Mouse (Mus musculus) stomach, postnatal 0 days (tissue): ENCODE results near the gene Arl6ip4. TPM values are rescaled to one million over a fixed set of nuclear protein-coding genes. Genes with fewer than 3 reads are reported as not detected.

Experiments used
- ATAC-seq: fragments of 200-750 bp; cut with Nextera tagmentation; 2 replicates; pipeline ENCODE4 v1.8.0; 2017; ENCODE audit not compliant: low FRiP score, low TSS enrichment
- DNase-seq: peaks from one replicate; pipeline ENCODE4 v3.0.0-alpha.2; 2016; ENCODE audit warnings: low spot score
- H3K27ac ChIP-seq: fragments of 300-500 bp; sonication (generic); replicated peaks from 2 replicates; pipeline ENCODE4 v1.5.1; 2014; ENCODE audit warnings: mild to moderate bottlenecking, control low read depth
- H3K27me3 ChIP-seq: fragments of 300-500 bp; sonication (generic); 2 replicates; pipeline ENCODE4 v1.6.1; 2014; ENCODE audit warnings: low read length; ENCODE audit not compliant: control insufficient read depth, insufficient read depth
- H3K36me3 ChIP-seq: fragments of 300-500 bp; sonication (generic); 2 replicates; pipeline ENCODE4 v1.6.1; 2014; ENCODE audit warnings: low read length, mixed read lengths; ENCODE audit not compliant: control insufficient read depth, insufficient read depth
- H3K4me1 ChIP-seq: fragments of 300-500 bp; sonication (generic); replicated peaks from 2 replicates; pipeline ENCODE4 v1.6.1; 2014; ENCODE audit warnings: antibody characterized with exemption; ENCODE audit not compliant: control insufficient read depth, insufficient read depth
- H3K4me2 ChIP-seq: fragments of 300-500 bp; sonication (generic); replicated peaks from 2 replicates; pipeline ENCODE4 v1.6.1; 2014; ENCODE audit warnings: low read depth, mild to moderate bottlenecking, control low read depth, moderate library complexity
- H3K4me3 ChIP-seq: fragments of 300-500 bp; sonication (generic); 2 replicates; pipeline ENCODE4 v1.5.1; 2014; ENCODE audit warnings: low read depth, low read length, control low read depth
- H3K9ac ChIP-seq: fragments of 300-500 bp; sonication (generic); 2 replicates; pipeline ENCODE4 v1.6.1; 2014; ENCODE audit warnings: mild to moderate bottlenecking, low read length, control low read depth, mixed read lengths
- H3K9me3 ChIP-seq: fragments of 300-500 bp; sonication (generic); 2 replicates; pipeline ENCODE4 v1.6.1; 2016; ENCODE audit warnings: low read length; ENCODE audit not compliant: control insufficient read depth
- CTCF ChIP-seq: IDR thresholded peaks from 2 replicates; pipeline ENCODE4 v1.5.1; 2016; ENCODE audit warnings: antibody characterized with exemption, low read depth, mild to moderate bottlenecking, moderate library complexity
- EP300 ChIP-seq: optimal IDR thresholded peaks from 2 replicates; pipeline ENCODE3; 2016; ENCODE audit warnings: antibody characterized with exemption
- WGBS: fragments of 180-500 bp; shearing (Covaris S2); extraction: QIAGEN DNeasy Blood & Tissue Kit; methylation state at CpG from one replicate; pipeline ENCODE4 v1.1.7; 2014; 5-methylcytosine and 5-hydroxymethylcytosine counted together
- polyA plus RNA-seq: library from polyadenylated mRNA; unstranded; fragments of >200 nt; fragmentation: Nextera tagmentation; extraction: Ambion mirVana; gene quantifications from 2 replicates; pipeline ENCODE4 v1.2.1, GENCODE M21; 2015

Gene Arl6ip4
- polyA plus RNA-seq, 1 experiment from 2014 or later, result 77.1 TPM

- H3K27me3 ChIP-seq, result no peaks in the 10 kb centered on the region
- peaks cover 4% of the 10 kb centered on the region; the same call in 1 of the 2 replicates for H3K4me1 ChIP-seq
- no peak overlapping the region for H3K4me3 ChIP-seq
- DNase-seq (peak; percentile 43), ATAC-seq (0 out of 2 replicates have a peak, but pooled peaks have one; percentile 19)
- H3K4me2 ChIP-seq, result no peak overlapping the region
- WGBS, result 86% methylated on average over 17 of the region's 17 CpGs
- TF ChIP-seq CTCF, result no peak
- H3K9me3 ChIP-seq, result no peaks in the 10 kb centered on the region
- H3K36me3 ChIP-seq, result no peaks in the 10 kb centered on the region
- H3K9ac ChIP-seq, result peak overlapping the region; percentile 23; the same call in 1 of the 2 replicates
- peak overlapping the region; percentile 65; the same call in 1 of the 2 replicates for H3K27ac ChIP-seq
Observed at GRCm38 (mm10) chr5:124082941-124083688, 32.8 kb upstream of the Arl6ip4 start.

DNA sequence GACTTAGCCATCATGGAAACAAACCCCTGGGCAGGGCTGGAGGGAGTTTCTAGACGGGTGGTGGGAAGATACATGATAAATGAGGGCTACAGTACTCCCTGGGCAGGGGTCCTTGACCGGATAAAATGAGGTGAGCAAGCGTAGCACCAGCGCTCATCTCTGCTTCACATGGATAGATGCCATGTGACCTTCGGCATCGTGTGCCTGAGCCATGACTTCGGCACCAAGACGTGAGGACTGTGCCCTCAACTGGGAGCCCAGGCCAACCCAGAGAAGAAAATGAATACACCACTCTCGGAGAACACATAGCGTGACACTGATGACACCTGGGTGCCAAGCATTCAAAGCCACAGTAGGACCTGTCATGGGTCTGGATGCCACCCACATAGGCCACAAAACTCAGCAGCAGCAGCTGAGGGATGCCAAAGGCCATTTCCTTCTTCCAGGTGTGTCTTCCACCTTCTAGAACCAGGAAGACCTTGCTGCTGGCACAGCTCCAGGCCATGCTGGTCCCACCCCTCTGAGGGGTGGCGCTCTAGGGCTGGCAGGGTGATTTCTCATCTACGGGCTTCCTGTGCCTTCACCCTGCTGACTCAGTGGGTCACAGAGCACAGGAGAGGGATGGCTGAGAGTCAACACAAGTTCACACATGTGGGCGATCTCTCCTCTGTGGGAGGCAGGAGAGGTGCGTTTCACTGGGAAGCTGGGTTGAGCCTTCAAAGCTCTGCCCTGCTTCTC is 31.9 kb upstream of the Arl6ip4 start:
- Histone ChIP-seq H3K9me3 (no peaks in the 10 kb centered on the region), H3K4me3 (no peak overlapping the region), H3K27ac (peak overlapping the region; percentile 83), H3K9ac (peak overlapping the region; percentile 23; the same call in 1 of the 2 replicates), H3K4me1 (peaks cover 4% of the 10 kb centered on the region; the same call in 1 of the 2 replicates), H3K4me2 (no peak overlapping the region), H3K36me3 (no peaks in the 10 kb centered on the region), H3K27me3 (no peaks in the 10 kb centered on the region)
- ATAC-seq, result peak; percentile 82
- TF ChIP-seq EP300, result no peak
- 0 out of 2 replicates have a peak, but pooled peaks have one; percentile 21 for TF ChIP-seq CTCF
- WGBS, result 82% methylated on average over 14 of the region's 14 CpGs
- DNase-seq, result peak; percentile 92

DNA sequence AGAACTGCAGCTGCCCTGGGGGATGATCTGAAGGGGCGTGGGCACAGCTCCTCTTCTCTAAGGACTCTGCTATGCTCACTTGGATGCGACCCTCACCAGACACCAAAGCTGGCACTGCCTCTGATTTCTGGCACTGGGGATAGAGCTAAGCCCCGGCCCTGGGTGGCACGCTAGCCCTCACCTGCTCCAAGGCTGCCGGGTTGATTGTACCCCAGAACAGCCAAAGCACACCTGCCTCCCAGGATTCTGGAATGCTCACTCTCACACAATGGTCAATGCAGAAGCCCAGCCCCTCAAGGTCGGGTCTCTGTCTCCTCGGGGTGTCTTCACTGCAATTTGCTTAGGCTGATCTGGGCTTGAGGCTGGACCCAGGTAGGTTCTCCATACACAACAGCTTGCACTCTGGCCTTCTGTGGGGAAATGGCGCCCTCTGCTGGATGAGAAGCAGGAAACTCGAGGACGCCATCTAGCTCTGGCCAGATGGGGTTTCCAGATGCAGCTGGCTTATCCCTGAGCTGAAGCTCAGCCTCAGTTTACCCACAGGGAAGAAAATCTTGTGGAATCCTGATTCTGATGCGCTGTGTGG is 31.2 kb upstream of the Arl6ip4 start:
- peak; percentile 88 for DNase-seq
- H3K4me1 ChIP-seq, result no peaks in the 10 kb centered on the region
- H3K4me3 ChIP-seq, result no peak overlapping the region; the same call in 1 of the 2 replicates
- ATAC-seq, result peak; percentile 46
- WGBS, result 36% methylated on average over 11 of the region's 11 CpGs
- no peaks in the 10 kb centered on the region for H3K36me3 ChIP-seq
- peak overlapping the region; percentile 83 for H3K27ac ChIP-seq
- no peak overlapping the region for H3K4me2 ChIP-seq
- no peaks in the 10 kb centered on the region for H3K27me3 ChIP-seq
- no peak overlapping the region for H3K9ac ChIP-seq
- TF ChIP-seq EP300, result no peak
- TF ChIP-seq CTCF, result peak; percentile 99
- H3K9me3 ChIP-seq, result no peaks in the 10 kb centered on the region

DNA sequence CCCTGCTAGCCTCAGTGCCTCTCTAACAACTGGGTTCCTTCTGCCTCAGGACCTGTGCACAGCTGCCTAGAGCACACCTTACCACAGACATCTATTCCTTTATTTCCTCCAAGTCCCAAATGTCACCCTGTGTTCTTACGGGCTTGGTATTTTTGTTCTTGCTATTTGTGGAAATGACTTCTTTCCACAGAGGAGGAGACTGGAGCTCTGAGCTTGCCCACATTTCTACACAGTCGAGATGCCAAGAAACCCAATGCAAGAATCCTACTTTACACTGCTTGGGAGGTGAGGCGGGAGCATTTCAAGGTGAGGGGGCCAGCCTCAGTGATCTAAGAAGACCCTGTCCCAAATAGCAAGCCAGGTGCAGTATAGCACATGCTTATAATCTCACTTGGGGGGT is 30.4 kb upstream of the Arl6ip4 start:
- TF ChIP-seq EP300, result no peak
- TF ChIP-seq CTCF, result no peak
- no peak overlapping the region for H3K4me2 ChIP-seq
- H3K9me3 ChIP-seq, result no peaks in the 10 kb centered on the region
- DNase-seq (no peak), ATAC-seq (no peak)
- 72% methylated on average over 3 of the region's 3 CpGs for WGBS
- H3K27ac ChIP-seq, result no peak overlapping the region
- H3K36me3 ChIP-seq, result no peaks in the 10 kb centered on the region
- no peaks in the 10 kb centered on the region for H3K4me1 ChIP-seq
- H3K4me3 ChIP-seq, result no peak overlapping the region
- H3K27me3 ChIP-seq, result no peaks in the 10 kb centered on the region
- H3K9ac ChIP-seq, result no peak overlapping the region

DNA sequence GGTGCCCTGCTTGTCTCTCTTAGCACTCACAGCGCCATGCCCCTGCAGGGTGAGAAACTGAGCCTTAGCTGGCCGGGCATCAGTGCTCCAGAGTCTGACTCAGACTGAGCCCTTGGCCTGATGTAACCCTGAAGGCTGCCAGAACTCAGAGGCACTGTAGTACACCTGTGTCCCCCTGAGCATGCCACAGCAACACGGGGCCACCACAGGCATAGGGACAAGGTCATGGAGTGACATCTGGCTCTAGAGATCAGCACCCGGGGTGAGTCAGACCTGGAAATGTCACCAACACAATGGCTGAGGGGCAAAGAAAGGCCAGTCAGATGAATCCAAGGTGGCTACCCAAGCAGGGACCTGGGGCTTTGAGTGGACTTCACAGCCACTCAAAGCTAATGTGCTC is 29.0 kb upstream of the Arl6ip4 start:
- ATAC-seq, result no peak
- Histone ChIP-seq H3K9ac (no peak overlapping the region), H3K36me3 (no peaks in the 10 kb centered on the region), H3K4me3 (no peak overlapping the region), H3K27ac (no peak overlapping the region), H3K27me3 (no peaks in the 10 kb centered on the region), H3K4me2 (no peak overlapping the region), H3K4me1 (no peaks in the 10 kb centered on the region; the same call in 1 of the 2 replicates), H3K9me3 (no peaks in the 10 kb centered on the region)
- DNase-seq, result no peak
- WGBS, result 79% methylated on average over 4 of the region's 4 CpGs
- no peak for TF ChIP-seq EP300
- no peak for TF ChIP-seq CTCF
